ENCODE assay signal across 16 mouse cellular contexts in genomic region chr14:100792094-100792493, GRCm38 (mm10).
"Had no signal": no experiment of that assay in that cellular context is flagged by ENCODE, and none has a peak within 500 bp of the region (broad histone marks: within the 10 kb centered on the region; RNA-seq: fewer than 3 reads in every experiment).

No protein-coding gene starts in this region.

- H3K9ac ChIP-seq: neural tube, embryonic 13.5 days; neural tube, embryonic 15.5 days; stomach, embryonic 15.5 days had no signal

- H3K27me3 ChIP-seq: neural tube, embryonic 13.5 days; neural tube, embryonic 15.5 days; stomach, embryonic 15.5 days had no signal

- DNase-seq: retina, postnatal 1 day; right cerebral cortex, adult 18-20 months; right cerebral cortex, postnatal 14 days; right cerebral cortex, postnatal 25 days; right cerebral cortex, postnatal 4 days; spleen, adult 18-20 months; thymus, adult 18-20 months; thymus, adult 2 months; thymus, postnatal 14 days; thymus, postnatal 25 days; thymus, postnatal 36 days; thymus, postnatal 4 days had no signal

- H3K27ac ChIP-seq: neural tube, embryonic 13.5 days; neural tube, embryonic 15.5 days; stomach, embryonic 15.5 days; stomach, postnatal 0 days had no signal

- H3K4me1 ChIP-seq: neural tube, embryonic 13.5 days; stomach, embryonic 15.5 days had no signal

- H3K4me3 ChIP-seq: neural tube, embryonic 13.5 days; neural tube, embryonic 15.5 days; stomach, embryonic 15.5 days had no signal

- H3K4me2 ChIP-seq: neural tube, embryonic 13.5 days; neural tube, embryonic 15.5 days; stomach, embryonic 15.5 days had no signal

- H3K9me3 ChIP-seq: neural tube, embryonic 13.5 days; neural tube, embryonic 15.5 days; stomach, embryonic 15.5 days had no signal

- H3K36me3 ChIP-seq: neural tube, embryonic 13.5 days; neural tube, embryonic 15.5 days; stomach, embryonic 15.5 days had no signal
